Mouse (Mus musculus) MEL (cell line): ENCODE data around the gene Adcy10.

Experiments
- CTCF ChIP-seq, 3 experiments: IDR thresholded peaks in 2 of 3; conservative IDR thresholded peaks in 1 of 3; 2 replicates each; pipeline ENCODE4 v1.5.1; 2011 to 2012; ENCODE audit warnings: low read length in 3 of 3, low read depth in 2 of 3, mild to moderate bottlenecking in 2 of 3, improper control_type of control experiment in 1 of 3, inconsistent platforms in 1 of 3, mixed read lengths in 1 of 3, moderate library complexity in 1 of 3; ENCODE audit not compliant: control insufficient read depth in 1 of 3, insufficient read depth in 1 of 3, poor library complexity in 1 of 3, severe bottlenecking in 1 of 3
- EP300 ChIP-seq, 2 experiments: IDR thresholded peaks; 2 replicates each; pipeline ENCODE4 v1.6.1; 2011; ENCODE audit warnings: improper control_type of control experiment in 2 of 2, low read length in 2 of 2, low read depth in 1 of 2, mild to moderate bottlenecking in 1 of 2
- GATA1 ChIP-seq: IDR thresholded peaks from 2 replicates; pipeline ENCODE4 v1.6.1; 2011; ENCODE audit warnings: low read depth, low read length, improper control_type of control experiment
- MAX ChIP-seq: IDR thresholded peaks from 2 replicates; pipeline ENCODE4 v1.6.1; 2011; ENCODE audit warnings: low read length, improper control_type of control experiment
- MAZ ChIP-seq: IDR thresholded peaks from 2 replicates; pipeline ENCODE4 v1.6.1; 2012; ENCODE audit warnings: low read depth, mild to moderate bottlenecking, inconsistent platforms, low read length, improper control_type of control experiment
- POLR2A ChIP-seq, 2 experiments: IDR thresholded peaks; 2 replicates each; pipeline ENCODE4 v1.6.1; 2011 to 2012; ENCODE audit warnings: low read length in 2 of 2, mild to moderate bottlenecking in 2 of 2, control low read depth in 1 of 2, improper control_type of control experiment in 1 of 2, low read depth in 1 of 2, moderate library complexity in 1 of 2; ENCODE audit not compliant: control insufficient read depth in 1 of 2, insufficient read depth in 1 of 2, poor library complexity in 1 of 2
- POLR2AphosphoS5 ChIP-seq: IDR thresholded peaks from 2 replicates; pipeline ENCODE4 v1.6.1; 2012; ENCODE audit warnings: low read depth, borderline replicate concordance, mild to moderate bottlenecking, inconsistent platforms, low read length, moderate library complexity, mixed read lengths
- RAD21 ChIP-seq: IDR thresholded peaks from 2 replicates; pipeline ENCODE4 v1.6.1; 2011; ENCODE audit warnings: mild to moderate bottlenecking, low read depth, low read length, improper control_type of control experiment
- SMC3 ChIP-seq: IDR thresholded peaks from 2 replicates; pipeline ENCODE4 v1.6.1; 2011; ENCODE audit warnings: low read depth, low read length, improper control_type of control experiment
- TBP ChIP-seq: IDR thresholded peaks from 2 replicates; pipeline ENCODE4 v1.8.0; 2011; ENCODE audit warnings: low read depth, low read length, improper control_type of control experiment
- ZC3H11A ChIP-seq: IDR thresholded peaks from 2 replicates; pipeline ENCODE4 v1.6.1; 2012; ENCODE audit warnings: low read depth, mild to moderate bottlenecking, inconsistent platforms, low read length, improper control_type of control experiment

DNA sequence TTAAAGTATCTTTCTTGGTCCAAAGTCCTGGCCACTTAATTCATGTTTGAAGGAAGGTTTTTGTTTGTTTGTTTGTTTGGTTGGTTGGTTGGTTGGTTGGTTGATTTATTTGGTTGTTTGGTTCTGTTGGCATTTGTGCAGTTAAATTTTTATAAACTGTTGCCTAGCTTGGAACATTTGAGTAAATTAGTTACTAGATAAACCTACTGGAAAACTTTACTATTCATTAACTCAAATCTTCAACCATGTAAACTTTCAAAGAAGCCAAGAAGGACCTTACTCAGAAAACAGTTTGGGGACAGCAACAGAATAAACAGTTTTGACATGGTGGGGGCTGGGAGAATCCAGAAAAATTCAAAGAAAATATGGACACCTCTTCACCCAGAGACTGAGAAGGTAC, 16.0 kb upstream of the Adcy10 start:
- TF ChIP-seq RAD21 = no peak
- TF ChIP-seq POLR2AphosphoS5 = no peak
- no peak for TF ChIP-seq EP300 (IDR thresholded peaks at IDR 0.05; ENCODE audit: low read depth in 1 of 2, low read length in 2 of 2)
- TF ChIP-seq MAX = no peak
- no peak for TF ChIP-seq ZC3H11A
- TF ChIP-seq SMC3 = no peak
- no peak for TF ChIP-seq CTCF (IDR thresholded peaks at IDR 0.05 in 2 of 3, conservative IDR thresholded peaks at IDR 0.05 in 1 of 3; ENCODE audit: control insufficient read depth in 1 of 3, insufficient read depth in 1 of 3, low read depth in 2 of 3, low read length in 3 of 3, poor library complexity in 1 of 3, severe bottlenecking in 1 of 3)
- TF ChIP-seq POLR2A (IDR thresholded peaks at IDR 0.05; ENCODE audit: control insufficient read depth in 1 of 2, insufficient read depth in 1 of 2, low read depth in 1 of 2, low read length in 2 of 2, poor library complexity in 1 of 2) = no peak
- no peak for TF ChIP-seq MAZ
- no peak for TF ChIP-seq GATA1
- TF ChIP-seq TBP = no peak
